Mouse (Mus musculus): ENCODE results near the gene Npas2. TPM values are rescaled to one million over a fixed set of nuclear protein-coding genes. Genes with fewer than 3 reads are reported as not detected.

The Npas2 gene
- total and polyA plus RNA-seq, 2 experiments from 2014 or later = 3.5 to 3.7 TPM

DNA sequence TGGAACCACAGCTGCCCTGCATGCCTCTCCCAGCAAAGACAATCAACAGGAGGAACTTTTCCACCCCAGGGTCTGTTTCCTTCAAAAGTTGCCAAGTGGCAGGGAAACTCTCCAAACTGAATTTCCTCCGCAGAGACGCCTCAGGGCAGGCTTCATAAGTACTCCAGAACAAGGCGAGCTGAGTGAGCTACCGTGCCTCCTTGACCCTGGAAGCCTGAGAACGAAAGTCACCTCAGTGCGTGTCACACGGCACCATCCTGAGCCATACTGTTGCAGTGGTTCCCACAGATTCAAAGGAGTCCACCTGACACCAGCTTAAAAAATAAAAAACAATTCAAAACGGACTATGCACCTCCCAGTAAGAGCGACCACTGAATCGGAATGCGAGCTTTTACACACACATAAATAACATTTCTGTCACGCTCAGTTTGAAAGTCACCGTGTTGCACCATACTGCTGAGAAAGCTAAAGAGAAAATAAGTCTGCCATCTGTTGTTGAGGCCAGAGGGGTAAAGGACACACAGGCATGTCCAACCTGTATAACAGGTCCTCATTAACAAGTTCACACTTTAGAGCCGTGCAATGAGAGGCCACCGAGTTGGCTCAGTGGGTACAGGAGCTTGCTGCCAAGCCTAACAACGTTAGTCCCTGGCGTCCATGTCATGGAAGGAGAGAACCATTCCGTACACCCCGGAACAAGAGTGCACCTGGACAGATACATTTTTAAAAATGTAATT, 216.7 kb downstream of the Npas2 start:
- Histone ChIP-seq H3K27me3 (ENCODE audit: control insufficient read depth, insufficient read depth, low read length) (no peaks in the 10 kb centered on the region), H3K27ac (ENCODE audit: low read depth) (no peak overlapping the region), H3K36me3 (replicated peaks; ENCODE audit: control insufficient read depth, insufficient read depth, low read length) (no peaks in the 10 kb centered on the region), H3K4me1 (ENCODE audit: control insufficient read depth, insufficient read depth) (no peaks in the 10 kb centered on the region), H3K4me2 (ENCODE audit: low read depth, low read length) (no peak overlapping the region), H3K9me3 (replicated peaks; ENCODE audit: control insufficient read depth, low read length) (no peaks in the 10 kb centered on the region), H3K9ac (replicated peaks; ENCODE audit: low read depth, low read length) (no peak overlapping the region), H3K4me3 (ENCODE audit: low read depth, low read length) (no peak overlapping the region)
- ATAC-seq (ENCODE audit: insufficient read depth, low read depth) (no peak), DNase-seq (ENCODE audit: low spot score) (no peak)
- TF ChIP-seq CTCF (IDR thresholded peaks at IDR 0.05; ENCODE audit: low read depth) (no peak), EP300 (IDR thresholded peaks at IDR 0.05; ENCODE audit: low read depth) (no peak)
- WGBS = 81% methylated on average over 19 of the region's 19 CpGs

Small RNAs within 50 kb of the gene (microRNA-seq; reads per million reads assigned to microRNA genes)
- gene Mir6349 = not detected

Other genes starting within 250 kb of the Npas2 start
- 45.9 and 47.1 TPM in 2 replicates for gene Pdcl3, start 208.1 kb upstream of the Npas2 start, total RNA-seq (2014; rRNA removed; ENCODE audit: low replicate concordance)
- 155 and 186 TPM in 2 replicates for gene Pdcl3, start 208.1 kb upstream of the Npas2 start, polyA plus RNA-seq (2015; fragmentation: Nextera tagmentation; extraction: Ambion mirVana)
- gene Rpl31, start 174.1 kb downstream of the Npas2 start, total RNA-seq (2014; rRNA removed; ENCODE audit: low replicate concordance) = 189 and 198 TPM in 2 replicates
- gene Rpl31, start 174.1 kb downstream of the Npas2 start, polyA plus RNA-seq (2015; fragmentation: Nextera tagmentation; extraction: Ambion mirVana) = 325 and 330 TPM in 2 replicates

All from heart, postnatal 0 days (tissue).